Mouse (Mus musculus) CH12.LX (cell line): Measurements from ENCODE around the gene Rapgef6.

Experiments used
- BHLHE40 ChIP-seq: IDR thresholded peaks from 2 replicates; pipeline ENCODE4 v1.6.1; 2011; ENCODE audit warnings: mild to moderate bottlenecking, low read depth, low read length, improper control_type of control experiment
- CTCF ChIP-seq, 2 experiments: IDR thresholded peaks in 1 of 2; conservative IDR thresholded peaks in 1 of 2; 2 replicates each; pipeline ENCODE4 v1.5.1; 2011 to 2012; ENCODE audit warnings: low read depth in 2 of 2, low read length in 2 of 2, improper control_type of control experiment in 1 of 2, inconsistent platforms in 1 of 2, mild to moderate bottlenecking in 1 of 2, moderate library complexity in 1 of 2
- MYC ChIP-seq: IDR thresholded peaks from 2 replicates; pipeline ENCODE4 v1.6.1; 2011; ENCODE audit warnings: low read depth, mild to moderate bottlenecking, improper control_type of control experiment, low read length

DNA sequence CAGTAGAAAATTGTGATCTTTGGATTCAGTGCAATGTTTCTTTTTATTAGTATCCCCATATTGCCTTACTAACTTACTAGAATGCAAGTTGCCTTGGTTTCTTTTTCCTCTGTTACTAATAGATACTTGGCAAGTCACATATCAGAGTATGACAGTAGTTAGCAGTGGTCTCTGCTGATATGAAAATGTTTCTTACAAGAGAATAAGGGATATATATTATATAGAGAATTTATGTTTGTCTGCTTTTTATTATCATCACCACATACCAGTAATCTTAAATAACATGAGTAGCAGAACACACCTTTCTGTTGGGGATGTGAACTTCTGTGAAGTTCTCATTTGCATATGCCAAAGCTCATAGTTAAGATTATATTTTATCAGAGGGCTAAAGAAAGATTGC is 19.8 kb downstream of the Rapgef6 start:
- no peak for TF ChIP-seq BHLHE40
- TF ChIP-seq CTCF (conservative IDR thresholded peaks at IDR 0.05 in 1 of 2, IDR thresholded peaks at IDR 0.05 in 1 of 2; ENCODE audit: low read depth in 2 of 2, low read length in 2 of 2), result no peak
- TF ChIP-seq MYC, result no peak
